Mouse (Mus musculus): ENCODE data around the gene Camk1d.

DNA sequence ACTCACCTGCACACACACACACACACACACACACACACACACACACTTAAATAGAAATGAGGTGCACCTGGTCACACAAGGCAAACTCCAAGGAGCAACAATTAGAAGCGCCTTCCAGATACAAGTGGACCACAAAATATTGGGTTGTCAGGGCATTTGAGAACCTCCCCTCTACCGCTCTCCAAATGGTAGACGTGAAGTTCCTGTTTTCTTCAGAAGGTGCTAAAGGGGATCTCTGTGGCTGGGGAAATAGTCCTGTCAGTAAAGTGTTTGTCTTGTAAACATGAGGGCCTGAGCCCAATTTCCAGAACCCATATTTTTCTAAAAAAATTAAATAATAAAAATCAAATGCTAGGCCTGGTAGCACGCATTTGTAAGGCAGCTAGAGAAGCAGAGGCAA is 4.4 kb downstream of the Camk1d start:
- TF ChIP-seq CTCF (IDR thresholded peaks at IDR 0.05; ENCODE audit: control insufficient read depth, insufficient read depth, insufficient replicate concordance, low read depth, low read length) (no peak), POLR2A (IDR thresholded peaks at IDR 0.05; ENCODE audit: control insufficient read depth, low read depth, low read length) (no peak)

Measured in testis, adult 2 months (tissue).